Mouse (Mus musculus) heart, adult 9 months (tissue): ENCODE measurements around the gene Hs6st3.

Experiments
- DNase-seq, 2 experiments: peaks; one replicate each; pipeline ENCODE4 v3.0.0; 2022; ENCODE audit warnings: low spot score in 2 of 2

Hs6st3 gene

GRCm38 (mm10) chr14:119902486-119902885 lies 764.3 kb downstream of the Hs6st3 start:
- DNase-seq, result no peak

GRCm38 (mm10) chr14:119908032-119908675 lies 770.0 kb downstream of the Hs6st3 start:
- no peak for DNase-seq

GRCm38 (mm10) chr14:119914508-119914907 lies 776.4 kb downstream of the Hs6st3 start:
- no peak for DNase-seq

- no peak for DNase-seq
These were observed 780.3 kb downstream of the Hs6st3 start for GRCm38 (mm10) chr14:119918281-119919034.

GRCm38 (mm10) chr14:119919177-119919576 lies 781.0 kb downstream of the Hs6st3 start:
- DNase-seq, result no peak
